Mouse (Mus musculus) liver, embryonic 14.5 days (tissue): ENCODE results near the gene Cdc7.

ENCODE experiments used
- CTCF ChIP-seq: IDR thresholded peaks from 2 replicates; pipeline ENCODE4 v1.5.1; 2016; ENCODE audit warnings: antibody characterized with exemption, low read depth, control low read depth
- EP300 ChIP-seq: IDR thresholded peaks from 2 replicates; pipeline ENCODE4 v1.6.1; 2016; ENCODE audit warnings: antibody characterized with exemption, low read depth

- TF ChIP-seq CTCF (no peak), EP300 (no peak)
These were observed 66.7 kb downstream of the Cdc7 start for GRCm38 (mm10) chr5:107030821-107031220.
